Mouse (Mus musculus) T-helper 17 cell (primary cell): ENCODE measurements around the gene Gm3854.
"Not testable (repeated sequence)": the region's sequence is repeated elsewhere in the genome, so short reads cannot be mapped to it uniquely, and the experiment has no call there.

Experiments
- in situ Hi-C, 2 experiments: fragments of 300-600 bp; cut with MboI, MseI; formaldehyde crosslinking; loops; 1 replicate in 1 of 2; 2 replicates in 1 of 2; pipeline ENCODE4 v1.15.1; 2025; ENCODE audit warnings: high pct_unique_total_duplicates in 2 of 2

Gm3854 gene

DNA sequence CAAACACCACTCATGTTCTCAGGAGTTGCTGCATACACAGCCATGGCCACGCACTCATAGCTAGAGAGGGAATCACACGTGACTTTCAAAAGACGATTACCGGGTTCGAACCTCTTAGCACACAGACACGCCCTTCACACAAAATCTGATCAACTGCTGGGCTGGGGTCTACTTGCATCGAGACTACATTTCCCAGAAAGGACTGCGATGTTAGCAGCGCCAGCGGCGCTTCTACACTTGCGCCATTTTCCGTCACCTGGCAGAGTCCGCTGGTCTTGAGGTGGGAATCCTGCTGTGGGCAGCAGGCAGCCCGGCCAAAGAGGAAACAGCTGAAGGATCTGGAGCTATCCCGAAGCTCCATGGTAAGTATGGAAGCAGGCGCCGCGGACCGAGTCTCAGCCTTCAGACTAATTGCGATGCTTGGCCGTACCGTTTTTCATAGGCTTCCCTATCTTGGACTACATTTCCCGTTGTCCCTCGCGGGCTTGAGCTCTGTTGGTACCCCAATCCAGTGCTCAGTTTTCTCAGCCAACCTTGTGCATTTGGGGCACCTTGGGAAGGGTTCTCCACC lies at the start of gene Gm3854:
Gm3854 (plus strand) TSS at position 259 of the 571 bp plus-strand sequence.
- in situ Hi-C loops, result loop anchor here in 1 of 2 experiments (25.0 kb wide), 1 partner anchor 769 kb away; the partner anchor contains the start of gene Zfp954

DNA sequence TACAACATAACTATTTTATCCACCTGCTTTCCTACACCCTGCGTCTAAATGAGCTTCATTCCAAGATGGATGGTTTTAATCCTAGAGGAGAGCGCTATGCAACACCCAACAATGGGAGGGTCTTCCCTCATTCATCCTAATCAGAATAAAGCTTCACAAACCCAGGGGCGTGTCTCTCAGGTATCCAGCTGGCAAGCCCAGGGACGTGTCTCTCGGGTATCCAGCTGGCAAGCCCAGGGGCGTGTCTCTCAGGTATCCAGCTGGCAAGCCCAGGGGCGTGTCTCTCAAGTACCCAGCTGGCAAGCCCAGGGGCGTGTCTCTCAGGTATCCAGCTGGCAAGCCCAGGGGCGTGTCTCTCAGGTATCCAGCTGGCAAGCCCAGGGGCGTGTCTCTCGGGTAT lies 42.8 kb upstream of the Gm3854 start:
- in situ Hi-C loops, result not testable (repeated sequence)

DNA sequence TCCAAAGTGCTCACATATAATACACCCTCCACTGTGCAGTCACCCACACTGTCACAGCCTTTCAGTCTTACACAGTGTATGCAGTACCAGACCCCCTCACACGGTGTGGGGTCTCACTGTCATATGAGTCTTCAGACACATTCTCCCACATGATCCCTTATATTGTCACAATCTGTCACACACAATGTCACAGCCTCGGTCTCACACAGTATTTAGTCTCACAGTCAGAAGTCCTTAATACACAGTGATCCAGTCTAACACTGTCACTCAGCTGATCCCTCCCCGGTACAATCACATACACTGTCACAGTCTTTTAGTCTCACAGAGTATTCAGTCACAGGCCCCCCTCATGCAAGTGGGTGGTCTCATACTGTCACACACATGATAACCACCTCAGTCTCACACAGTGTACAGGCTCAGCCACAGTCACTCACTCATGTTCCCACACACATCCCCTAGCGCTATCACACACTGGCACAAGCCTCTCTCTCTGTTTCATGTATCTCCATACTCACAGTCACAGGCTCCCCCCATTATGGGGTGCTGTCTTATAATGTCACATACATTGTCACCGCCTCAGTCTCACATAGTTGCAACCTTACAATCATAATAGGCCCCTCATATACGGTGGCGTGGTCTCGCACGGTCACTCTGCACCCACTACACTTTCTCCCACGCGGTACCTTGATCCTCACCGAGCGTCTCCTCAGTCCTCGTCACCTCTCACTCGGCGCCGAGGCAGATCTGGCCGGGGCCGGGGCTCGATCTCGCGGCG lies 12.9 kb upstream of the Gm3854 start:
- in situ Hi-C loops, result loop anchor here in 1 of 2 experiments (5.0 to 25.0 kb wide), 2 partner anchors 38 to 782 kb away; partner anchors contain the start of gene Zfp954

DNA sequence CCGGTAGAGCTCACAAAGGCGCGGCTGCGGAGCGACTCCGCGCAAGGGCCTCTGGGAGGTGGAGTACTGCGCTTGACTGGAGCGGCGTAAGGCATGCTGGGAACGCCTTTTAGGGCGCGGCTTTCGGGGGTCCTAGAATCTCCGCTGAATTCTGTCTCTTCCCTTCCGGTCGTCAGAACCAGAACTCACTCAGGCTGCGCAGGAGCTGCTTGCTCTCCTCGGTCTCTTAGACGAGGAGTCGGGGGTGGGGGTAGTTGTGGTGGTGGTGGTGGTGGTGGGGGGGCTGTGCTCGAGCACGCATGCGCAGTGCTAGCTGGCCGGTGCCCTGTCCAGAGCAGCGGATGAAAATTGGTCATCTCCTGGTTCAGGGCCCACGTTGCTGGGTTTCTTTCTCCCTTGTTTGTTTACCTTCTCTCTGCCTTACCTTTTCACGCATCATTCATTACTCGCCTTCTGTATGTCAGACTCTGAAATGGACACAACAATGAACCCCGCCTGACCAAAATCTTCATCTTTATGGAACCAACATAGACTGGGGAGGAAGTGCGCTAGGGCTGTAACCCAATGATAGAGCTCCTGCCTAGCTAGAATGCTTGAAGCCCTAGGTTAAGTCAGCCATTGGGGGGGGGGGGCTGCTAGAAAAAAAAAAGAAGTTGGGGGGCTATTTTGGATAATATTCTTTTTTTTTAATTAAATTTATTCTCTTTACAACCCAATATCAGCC lies 12.2 kb upstream of the Gm3854 start, which contains the start of gene Zfp583:
Zfp583 (minus strand) TSS at position 53 of the 724 bp plus-strand sequence.
- in situ Hi-C loops, result loop anchor here in 1 of 2 experiments (5.0 to 25.0 kb wide), 2 partner anchors 39 to 781 kb away; partner anchors contain the start of gene Zfp954

DNA sequence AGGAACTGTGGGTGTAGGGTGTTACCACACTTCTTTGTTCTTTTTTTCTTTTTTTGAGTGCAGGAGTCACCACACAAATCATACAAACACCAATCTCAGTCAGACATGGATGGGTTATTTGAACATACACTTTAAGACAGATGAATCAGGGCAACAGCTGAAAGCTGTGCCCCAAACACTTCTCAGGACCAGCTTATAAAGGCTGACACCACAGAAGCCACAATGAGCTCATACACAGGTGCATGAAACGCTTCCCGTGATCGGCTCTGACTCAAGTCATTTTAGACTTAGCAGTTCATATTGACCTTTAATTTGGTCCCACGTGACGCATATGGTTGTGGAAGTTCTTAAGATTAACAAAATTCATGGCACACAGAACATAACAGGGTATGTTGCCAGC lies 3.7 kb upstream of the Gm3854 start:
- in situ Hi-C loops, result loop anchor here in 1 of 2 experiments (25.0 kb wide), 1 partner anchor 772 kb away; the partner anchor contains the start of gene Zfp954

DNA sequence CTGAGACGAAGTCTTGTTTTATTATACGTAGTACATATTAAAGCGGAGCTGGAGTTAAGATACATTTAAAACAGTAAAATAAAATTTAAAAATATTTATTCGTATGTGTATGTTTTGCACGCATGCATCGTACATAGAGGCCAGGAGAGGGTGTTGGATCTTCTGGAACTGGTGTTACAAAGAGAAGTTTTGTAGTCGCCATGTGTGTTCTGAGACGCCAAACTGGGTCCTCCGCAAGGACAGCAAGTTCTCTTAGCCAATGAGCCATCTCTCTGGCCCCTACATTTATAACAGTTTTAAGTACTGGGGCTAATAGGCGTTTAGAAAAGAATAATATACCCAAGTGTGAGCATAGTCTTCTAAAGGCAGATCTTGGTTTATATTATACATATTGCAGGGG lies 565 bp downstream of the Gm3854 start:
- in situ Hi-C loops, result loop anchor here in 1 of 2 experiments (25.0 kb wide), 1 partner anchor 768 kb away; the partner anchor contains the start of gene Zfp954

DNA sequence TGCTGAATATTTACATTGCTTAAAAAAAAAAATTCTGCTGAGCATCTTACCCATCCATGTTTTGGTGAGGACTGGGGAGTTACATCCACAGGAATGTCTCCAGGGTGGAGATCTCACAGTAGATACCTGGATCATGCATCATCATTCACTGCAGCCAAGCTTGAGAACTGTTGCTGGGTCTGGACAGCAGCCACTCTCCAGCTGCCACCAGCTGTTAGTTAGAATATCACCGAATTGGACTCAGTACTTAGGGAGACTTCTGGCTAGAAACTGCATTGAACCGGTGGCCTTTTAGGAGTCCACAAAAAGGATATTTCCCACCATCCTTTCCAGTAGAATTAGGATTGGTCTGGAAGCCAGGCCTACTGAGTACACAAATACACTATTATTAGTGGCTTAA lies 14.6 kb downstream of the Gm3854 start:
- in situ Hi-C loops, result loop anchor here (5.0 to 25.0 kb wide), 4 partner anchors 69 to 929 kb away; partner anchors contain the start of gene Gm45844 (in 1 of the 2)

DNA sequence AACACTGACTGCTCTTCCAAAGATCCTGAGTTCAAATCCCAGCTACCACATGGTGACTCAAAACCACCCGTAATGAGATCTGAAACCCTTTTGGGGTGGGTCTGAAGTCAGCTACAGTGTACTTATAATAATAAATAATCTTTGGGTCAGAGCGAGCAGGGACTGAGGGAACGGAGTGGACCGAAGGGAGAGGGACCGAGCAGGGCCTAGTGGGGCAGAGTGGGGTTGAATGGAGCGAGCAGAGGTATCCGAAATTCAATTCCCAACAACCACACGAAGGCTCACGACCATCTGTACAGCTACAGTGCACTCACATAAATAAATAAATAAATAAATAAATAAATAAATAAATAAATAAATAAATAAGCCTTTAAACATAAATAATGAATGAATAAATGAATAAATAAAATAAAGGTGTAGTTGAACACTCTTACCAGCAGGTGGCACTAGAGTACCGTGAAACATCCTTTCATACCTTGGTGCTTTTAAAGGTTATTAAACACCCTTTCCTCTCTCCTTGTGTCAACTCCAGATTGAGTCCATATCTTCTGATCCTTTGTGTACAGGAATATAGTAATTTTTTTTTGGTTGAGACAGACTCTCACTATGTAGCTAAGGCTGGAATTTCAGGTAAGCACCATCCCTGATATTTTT lies 15.5 kb downstream of the Gm3854 start:
- in situ Hi-C loops, result loop anchor here (5.0 to 25.0 kb wide), 4 partner anchors 68 to 928 kb away; partner anchors contain the start of gene Gm45844 (in 1 of the 2)

DNA sequence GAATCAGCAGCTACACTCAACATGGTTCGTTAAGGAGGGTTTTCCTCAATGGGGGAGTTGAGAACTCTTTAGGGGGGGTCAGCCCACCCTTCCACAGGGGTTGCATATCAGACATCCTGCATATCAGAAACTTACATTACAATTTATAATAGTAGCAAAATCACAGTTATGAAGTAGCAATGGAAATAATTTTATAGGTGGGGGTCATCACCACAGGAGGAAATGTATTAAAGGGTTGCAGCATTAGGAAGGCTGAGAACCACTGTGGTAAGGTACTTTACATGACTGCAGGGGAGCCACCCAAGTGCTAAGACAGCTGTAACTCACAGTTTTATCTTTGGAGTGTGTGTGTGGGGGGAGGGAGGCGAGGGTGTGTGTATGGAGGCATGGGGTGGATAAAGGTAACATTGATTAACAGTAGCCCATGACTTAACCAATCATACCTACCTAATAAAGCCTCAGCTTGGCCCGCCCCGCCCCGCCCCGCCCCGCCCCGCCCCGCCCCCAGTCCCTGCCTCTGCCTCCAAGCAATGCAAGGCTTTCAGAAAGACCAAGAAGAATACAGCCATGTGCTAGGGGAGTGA lies 17.0 kb downstream of the Gm3854 start:
- in situ Hi-C loops, result loop anchor here in 1 of 2 experiments (25.0 kb wide), 1 partner anchor 927 kb away; the partner anchor contains the start of gene Gm45844

DNA sequence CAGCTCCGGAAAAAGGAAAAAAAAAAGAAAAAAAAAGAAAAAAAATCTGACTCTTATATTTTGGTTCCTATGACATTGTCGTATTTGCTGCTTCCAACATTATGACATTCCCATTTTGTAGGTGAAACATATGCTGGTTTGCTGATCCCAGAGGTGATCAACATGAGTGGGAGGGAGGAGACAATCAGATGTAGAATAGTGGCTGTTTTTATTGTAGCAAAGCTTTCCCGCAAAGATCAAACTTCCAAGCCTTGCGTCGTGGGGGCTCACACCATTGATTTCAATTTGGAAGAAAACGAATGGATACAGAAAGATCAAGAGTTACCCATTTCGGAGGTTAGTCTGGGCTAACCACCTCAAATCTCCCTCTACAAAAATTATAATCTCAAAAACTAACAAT lies 18.2 kb downstream of the Gm3854 start:
- in situ Hi-C loops, result loop anchor here in 1 of 2 experiments (25.0 kb wide), 1 partner anchor 926 kb away; the partner anchor contains the start of gene Gm45844

DNA sequence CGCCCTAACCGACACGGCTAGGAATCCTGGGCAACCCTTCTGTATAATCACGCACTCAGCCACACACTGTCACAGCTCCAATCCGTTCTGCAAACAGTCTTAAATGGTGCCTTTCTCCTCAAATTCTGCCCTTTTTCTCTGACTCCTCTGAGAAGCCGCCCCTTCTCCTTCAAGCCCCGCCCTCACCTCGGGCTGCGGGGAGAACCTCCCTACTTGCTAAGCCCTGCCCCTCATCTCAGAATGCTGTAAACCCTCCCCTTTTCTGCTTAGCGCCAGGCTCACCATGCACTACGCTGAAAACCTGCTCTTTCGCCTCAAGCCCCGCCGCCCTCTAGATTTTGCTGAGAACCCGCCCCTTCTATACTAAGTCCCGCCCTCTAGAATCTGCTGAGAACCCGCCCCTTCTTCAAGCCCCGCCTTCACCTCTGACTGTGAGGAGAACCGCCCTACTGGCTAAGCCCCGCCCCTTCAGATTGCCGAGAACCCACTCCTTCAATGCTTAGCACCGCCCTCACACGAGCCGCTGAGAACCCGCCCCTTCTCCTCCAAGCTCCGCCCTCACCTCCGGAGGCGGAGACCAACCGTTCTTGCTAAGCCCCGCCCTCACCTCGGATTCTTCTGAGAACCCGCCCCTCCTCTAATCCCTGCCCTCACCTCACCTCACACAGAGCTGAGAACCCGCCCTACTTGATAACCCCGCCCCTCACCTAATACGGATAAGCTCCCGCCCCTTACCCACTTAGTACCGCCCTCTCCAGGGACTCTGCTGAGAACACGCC lies 18.9 kb downstream of the Gm3854 start:
- in situ Hi-C loops, result loop anchor here in 1 of 2 experiments (25.0 kb wide), 1 partner anchor 925 kb away; the partner anchor contains the start of gene Gm45844

DNA sequence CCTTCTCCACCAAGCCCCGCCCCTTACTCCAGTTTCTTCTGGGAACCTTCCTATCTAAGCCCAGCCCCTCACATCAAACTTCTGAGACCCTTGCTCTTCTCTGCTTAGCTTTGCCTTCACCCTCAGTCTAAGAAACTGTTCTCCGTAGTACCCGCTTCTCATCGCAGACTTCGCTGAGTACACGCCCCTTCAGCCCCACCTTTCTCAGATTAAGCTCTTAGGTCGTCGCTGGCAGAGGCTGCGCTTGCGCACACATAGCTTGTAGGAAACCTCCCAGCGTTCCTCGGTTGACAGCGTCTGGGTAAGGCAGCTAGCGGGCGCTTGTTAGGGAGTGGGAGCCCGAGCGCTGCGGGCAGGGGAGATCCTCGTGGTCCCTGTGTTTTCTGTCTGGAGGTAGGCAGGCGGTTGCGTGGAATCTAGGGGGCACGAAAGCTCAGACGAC lies 19.5 kb downstream of the Gm3854 start, which contains the start of gene Zfp78:
Zfp78 (plus strand) TSS at position 234 of the 442 bp plus-strand sequence.
- in situ Hi-C loops, result loop anchor here in 1 of 2 experiments (25.0 kb wide), 1 partner anchor 924 kb away; the partner anchor contains the start of gene Gm45844

DNA sequence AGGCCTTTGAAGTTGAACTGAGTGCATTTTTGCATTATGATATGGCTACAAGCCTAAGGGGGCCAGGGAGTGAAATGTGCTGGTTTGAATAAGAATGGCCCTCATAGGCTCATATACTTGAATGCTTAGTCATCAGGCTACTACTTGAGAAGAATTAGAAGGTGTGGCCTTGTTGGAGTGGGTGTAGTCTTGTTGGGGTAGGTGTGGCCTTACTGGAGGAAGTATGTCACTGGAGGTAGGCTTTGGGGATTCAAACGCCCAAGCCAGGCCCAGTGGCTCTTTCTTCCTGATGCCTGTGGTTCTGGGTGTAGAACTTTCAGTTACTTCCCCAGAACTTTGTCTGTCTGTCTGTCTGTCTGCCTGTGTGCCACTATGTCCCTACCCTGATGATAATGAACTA lies 21.2 kb downstream of the Gm3854 start:
- in situ Hi-C loops, result loop anchor here in 1 of 2 experiments (25.0 kb wide), 1 partner anchor 923 kb away; the partner anchor contains the start of gene Gm45844

DNA sequence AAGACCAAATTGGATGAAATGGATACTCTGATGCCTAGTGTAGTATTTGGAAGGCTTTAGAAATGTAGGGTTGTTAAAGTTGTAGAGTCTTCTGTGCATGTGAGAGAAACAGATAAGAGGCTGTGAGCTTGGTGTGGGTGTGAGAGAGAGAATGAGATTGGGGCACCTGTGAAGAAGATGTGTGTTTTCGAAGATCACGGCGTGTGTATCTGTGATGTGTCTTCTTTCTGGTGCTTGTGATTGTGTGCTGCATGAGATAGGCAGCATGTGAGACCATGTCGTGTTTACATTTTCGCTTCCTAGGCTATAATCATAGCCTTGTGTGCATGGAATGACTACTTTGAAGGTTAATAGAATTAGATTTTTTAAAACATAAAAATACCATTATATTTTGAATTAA lies 23.6 kb downstream of the Gm3854 start:
- in situ Hi-C loops, result loop anchor here in 1 of 2 experiments (25.0 kb wide), 1 partner anchor 920 kb away; the partner anchor contains the start of gene Gm45844

DNA sequence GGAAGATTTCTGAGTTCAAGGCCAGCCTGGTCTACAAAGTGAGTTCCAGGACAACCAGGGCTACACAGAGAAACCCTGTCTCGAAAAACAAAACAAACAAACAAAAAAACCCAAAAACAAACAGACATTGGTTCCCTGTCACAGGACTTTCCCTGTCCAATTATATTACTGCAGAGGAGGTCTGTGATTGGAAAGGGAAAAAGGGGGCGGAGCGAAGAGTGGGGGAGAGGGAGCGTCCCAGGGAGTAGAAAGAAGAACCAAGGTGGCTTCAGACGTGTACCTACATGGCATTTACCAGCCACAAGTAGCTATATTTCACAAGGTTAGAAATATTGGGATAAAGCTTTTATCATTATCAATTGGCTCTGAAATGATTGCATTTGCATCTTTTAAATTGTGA lies 24.6 kb downstream of the Gm3854 start:
- in situ Hi-C loops, result loop anchor here in 1 of 2 experiments (25.0 kb wide), 1 partner anchor 919 kb away; the partner anchor contains the start of gene Gm45844

DNA sequence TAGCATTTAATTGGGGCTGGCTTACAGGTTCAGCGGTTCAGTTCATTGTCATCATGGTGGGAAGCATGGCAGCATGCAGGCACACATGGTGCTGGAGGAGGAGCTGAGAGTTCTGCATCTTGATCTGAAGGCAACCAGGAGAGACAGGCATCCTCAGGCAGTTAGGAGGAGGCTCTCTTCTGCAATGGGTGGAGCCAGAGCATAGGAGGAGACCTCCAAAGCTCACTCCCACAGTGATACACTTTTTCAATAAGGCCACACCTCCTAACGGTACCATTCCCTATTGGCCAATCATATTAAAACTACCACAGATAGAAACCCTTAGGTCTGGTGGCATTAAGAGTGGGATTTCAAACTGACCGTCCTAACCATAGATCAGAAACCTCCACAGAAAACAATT lies 25.9 kb downstream of the Gm3854 start:
- in situ Hi-C loops, result loop anchor here in 1 of 2 experiments (25.0 kb wide), 1 partner anchor 918 kb away; the partner anchor contains the start of gene Gm45844

DNA sequence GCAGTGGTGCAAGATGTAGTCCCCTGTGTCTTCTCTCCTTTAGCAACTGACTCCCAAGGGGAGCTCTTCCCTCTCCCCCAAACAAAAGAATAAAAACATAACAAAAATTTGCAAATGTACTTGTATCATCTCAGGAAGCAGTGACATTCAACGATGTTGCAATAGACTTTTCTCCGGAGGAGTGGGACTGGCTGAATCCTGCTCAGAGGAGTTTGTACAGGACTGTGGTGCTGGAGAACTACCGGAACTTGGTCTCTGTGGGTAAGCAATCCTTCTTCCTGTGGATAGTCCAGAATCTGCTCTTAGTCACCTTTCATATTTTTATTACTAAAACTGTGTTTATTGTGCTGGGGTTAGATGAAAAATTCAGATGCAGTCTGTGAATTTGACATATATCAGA lies 29.4 kb downstream of the Gm3854 start:
- in situ Hi-C loops, result loop anchor here in 1 of 2 experiments (25.0 kb wide), 1 partner anchor 914 kb away; the partner anchor contains the start of gene Gm45844

DNA sequence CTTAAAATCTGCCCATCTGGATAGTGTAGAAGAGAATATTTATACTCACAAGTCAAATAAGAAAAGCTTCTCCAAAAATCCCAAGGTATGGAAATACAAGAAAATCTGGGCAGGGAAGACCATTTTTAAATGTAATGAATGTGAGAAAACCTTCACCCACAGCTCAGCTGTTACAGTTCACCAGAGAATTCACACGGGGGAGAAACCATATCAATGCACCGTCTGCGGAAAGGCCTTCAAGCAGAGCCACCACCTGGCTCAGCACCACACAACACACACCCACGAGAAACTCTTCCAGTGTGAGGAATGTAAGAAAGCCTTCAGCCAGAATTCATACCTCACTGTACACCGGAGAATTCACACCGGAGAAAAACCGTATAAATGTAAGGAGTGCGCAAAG lies 34.9 kb downstream of the Gm3854 start:
- in situ Hi-C loops, result loop anchor here in 1 of 2 experiments (25.0 kb wide), 1 partner anchor 1291 kb away; the partner anchor contains the start of gene Epn1

DNA sequence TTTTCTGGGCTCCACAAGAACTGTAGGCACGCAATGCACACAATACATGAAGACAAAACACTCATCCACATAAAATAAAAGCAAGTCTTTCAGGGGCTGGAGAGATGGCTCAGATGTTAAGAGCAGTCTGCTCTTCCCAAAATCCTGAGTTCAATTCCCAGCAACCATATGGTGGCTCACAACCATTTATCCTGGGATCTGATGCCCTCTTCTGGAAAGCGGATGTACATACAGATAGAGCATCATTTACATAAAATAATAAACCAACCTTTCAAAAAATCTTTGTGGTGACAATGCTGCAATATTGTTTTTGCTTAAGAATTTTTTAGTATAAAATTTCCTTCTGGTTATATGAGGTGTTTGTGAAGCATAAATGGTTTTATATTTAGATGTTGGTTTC lies 37.9 kb downstream of the Gm3854 start:
- in situ Hi-C loops, result loop anchor here in 1 of 2 experiments (5.0 to 25.0 kb wide), 2 partner anchors 94 to 1294 kb away; partner anchors contain the start of genes Epn1 and Zfp667
